Mouse (Mus musculus): ENCODE results near the gene Gpc1.

The Gpc1 gene

GRCm38 (mm10) chr1:92880101-92880500 is 48.7 kb downstream of the Gpc1 start:
- no peak for DNase-seq

DNA sequence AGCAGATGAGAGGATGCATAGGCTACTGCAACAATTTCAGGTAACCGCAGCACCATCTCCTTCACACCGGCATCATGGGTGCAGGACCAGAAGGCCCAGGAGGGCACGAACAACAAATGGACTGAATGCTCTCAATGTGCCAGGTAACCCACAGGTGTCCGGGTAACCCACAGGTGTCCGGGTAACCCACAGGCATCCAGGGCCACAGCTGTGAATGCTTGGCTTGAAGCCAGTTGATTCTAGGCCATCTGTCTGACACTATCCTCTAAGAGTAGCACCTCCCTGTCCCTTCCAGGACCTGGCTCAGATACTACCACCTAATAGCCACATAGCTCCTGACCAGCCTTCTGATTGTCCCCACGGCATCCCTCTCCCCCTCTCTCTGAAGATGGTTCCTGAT is 50.5 kb downstream of the Gpc1 start:
- DNase-seq = no peak

DNA sequence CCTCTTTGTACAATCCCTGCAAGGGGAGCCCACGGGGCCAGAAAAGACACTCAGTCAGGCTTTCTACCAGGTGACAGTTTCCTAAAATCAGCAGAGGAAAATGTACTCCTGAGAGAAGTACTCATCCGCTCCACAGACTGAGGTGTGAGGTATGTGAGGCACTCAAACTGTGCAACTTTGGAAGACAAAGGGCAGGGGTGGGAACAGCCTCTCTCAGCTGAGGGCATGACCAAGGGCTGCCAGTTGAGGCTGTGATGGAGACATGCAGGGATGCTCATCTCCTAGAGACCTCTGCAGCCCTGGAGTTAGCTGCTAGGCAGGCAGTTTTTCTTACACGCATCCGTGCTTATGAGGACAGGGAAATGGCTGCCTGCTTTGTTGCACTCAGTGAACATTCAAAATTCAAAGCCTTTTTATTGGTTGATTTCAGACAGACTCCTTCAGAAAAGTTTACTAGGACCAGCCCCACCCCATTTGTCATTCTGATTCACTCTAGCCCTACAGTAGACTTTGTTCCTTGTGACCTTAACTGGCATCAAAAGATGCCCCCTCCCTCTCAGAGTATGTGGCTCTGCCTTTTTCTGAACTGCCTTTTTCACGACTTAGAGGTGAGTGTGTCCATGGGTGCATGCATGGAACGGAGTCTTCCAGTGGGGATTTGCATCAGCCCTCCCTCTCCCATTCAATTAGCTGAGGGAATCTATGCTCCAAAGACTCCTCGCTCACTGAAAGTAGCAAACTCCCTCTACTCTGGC is 57.6 kb downstream of the Gpc1 start:
- DNase-seq = no peak

- no peak for DNase-seq
Observed at GRCm38 (mm10) chr1:92892791-92893190, 61.3 kb downstream of the Gpc1 start.

GRCm38 (mm10) chr1:92893896-92894295 is 62.5 kb downstream of the Gpc1 start:
- no peak for DNase-seq

DNA sequence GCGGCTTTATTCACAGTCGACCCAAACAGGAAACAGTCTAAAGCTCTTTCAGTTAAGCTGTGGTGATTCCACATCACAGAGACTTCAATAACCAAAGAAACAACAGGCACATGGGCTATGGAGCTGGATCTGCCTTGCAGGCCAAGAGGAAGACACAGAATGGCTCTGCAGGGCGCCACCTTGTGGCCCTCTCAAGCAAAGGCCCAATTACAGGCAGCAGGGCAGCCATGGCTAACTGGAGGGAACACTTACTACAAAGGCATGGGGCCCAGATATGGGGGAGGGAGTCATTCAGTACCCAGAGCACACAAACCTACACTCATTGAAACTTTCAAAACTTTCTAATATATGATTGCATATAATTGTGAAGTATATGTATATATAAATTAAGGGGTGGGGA is 63.6 kb downstream of the Gpc1 start:
- peak; percentile 85 to 90 for DNase-seq

DNA sequence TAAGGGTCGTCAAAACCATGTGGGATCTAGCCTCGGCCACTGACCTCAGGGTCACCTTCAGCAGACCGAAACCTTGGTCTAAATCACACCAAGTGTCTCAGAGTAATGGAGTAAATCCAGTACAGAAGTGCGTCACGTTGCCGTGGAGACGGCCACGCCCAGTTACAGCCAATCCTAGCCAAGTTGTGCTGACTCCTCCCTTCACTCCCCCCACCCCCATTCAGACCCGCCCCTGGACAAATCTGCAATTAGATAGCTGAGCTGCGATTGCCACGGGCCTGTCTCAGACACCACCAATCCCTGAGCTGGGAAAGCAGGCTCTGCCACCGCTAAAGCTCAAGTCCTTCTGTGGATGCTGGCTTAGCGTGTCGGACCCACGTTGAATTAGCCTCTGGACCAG is 71.3 kb downstream of the Gpc1 start, which contains the start of gene Ankmy1:
Ankmy1 (minus strand) TSS at position 121 of the 400 bp plus-strand sequence.
- peak; percentile 84 to 88 for DNase-seq

DNA sequence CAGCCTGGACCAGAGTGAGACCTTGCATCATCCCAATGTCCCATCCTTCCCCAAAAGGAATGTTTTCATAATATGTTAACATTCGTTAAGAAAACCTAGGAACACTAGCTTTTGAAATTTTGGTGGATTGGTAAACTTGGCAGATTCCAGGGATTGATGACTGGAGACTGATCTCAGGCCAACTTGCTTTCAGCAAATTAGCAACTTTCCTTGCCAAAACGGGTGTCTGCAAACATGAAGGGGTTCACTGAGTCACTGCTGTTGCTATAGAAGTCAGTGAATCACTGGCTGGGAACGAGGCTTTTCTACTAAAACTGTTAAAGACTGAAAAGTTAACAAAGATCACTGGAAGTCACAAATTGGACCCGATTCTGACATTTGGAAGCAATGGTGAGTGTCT is 72.2 kb downstream of the Gpc1 start:
- no peak for DNase-seq

DNA sequence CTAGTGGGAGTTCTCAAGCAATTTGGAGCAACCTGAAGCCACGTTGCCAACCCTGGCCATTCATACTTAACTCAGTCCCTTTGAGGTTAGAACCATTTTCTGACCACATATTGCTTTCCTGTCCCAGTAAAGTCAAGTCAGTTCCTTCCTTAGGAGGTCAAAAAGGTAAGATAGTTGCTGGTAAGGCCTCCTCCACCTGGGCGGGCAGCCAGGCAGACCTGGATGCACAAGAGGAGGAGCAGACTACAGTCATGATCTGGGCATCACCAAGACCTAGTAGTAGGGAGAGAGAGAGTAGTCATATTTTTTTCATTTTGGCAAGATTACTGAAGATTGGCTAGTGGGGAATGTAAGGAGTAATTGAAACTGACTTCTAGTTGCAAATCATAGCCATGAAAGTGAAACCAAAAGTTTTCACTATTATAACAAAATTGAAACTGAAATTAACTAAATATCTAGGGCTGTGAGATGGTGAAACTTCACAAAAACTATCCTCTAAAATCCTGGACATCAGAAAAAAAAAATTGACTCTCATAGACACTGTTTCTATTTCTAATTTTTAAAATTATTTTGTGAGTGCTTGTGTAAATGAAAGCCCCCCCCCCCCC is 74.4 kb downstream of the Gpc1 start:
- DNase-seq = no peak

DNA sequence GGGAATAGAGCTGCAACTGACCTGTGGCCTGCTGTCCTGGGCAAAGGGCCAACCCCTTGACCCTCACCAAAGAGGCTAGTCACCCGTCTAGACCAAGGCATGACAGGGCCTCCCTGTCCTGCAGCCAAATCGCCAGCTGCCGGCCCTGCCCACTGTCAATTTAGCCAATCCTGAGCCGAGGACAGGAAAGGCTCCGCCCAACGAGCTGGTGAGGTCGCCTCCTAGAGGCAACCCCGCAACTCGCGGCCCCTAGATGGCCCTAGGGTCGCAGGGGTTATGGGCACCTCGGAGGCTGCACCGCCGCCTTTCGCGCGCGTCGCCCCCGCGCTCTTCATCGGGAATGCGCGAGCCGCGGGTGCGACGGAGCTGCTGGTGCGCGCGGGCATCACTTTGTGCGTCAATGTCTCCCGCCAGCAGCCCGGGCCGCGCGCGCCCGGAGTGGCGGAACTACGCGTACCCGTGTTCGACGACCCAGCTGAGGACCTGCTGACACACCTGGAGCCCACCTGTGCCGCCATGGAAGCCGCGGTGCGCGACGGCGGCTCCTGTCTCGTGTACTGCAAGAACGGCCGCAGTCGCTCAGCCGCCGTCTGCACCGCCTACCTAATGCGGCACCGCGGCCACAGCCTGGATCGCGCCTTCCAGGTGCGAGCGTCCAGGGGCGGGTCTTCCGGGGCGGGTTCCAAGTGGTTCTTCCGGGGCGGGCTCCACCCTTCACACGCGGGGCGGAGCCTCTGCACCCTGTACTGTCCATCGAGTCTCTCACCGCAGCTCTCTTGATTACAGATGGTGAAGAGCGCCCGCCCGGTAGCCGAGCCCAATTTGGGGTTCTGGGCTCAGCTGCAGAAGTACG is 75.6 kb downstream of the Gpc1 start, which contains the start of gene Dusp28:
Dusp28 (plus strand) TSS at position 203 of the 853 bp plus-strand sequence.
- peak; percentile 88 to 93 for DNase-seq

- DNase-seq = no peak
Observed at GRCm38 (mm10) chr1:92907632-92908360, 76.4 kb downstream of the Gpc1 start.

DNA sequence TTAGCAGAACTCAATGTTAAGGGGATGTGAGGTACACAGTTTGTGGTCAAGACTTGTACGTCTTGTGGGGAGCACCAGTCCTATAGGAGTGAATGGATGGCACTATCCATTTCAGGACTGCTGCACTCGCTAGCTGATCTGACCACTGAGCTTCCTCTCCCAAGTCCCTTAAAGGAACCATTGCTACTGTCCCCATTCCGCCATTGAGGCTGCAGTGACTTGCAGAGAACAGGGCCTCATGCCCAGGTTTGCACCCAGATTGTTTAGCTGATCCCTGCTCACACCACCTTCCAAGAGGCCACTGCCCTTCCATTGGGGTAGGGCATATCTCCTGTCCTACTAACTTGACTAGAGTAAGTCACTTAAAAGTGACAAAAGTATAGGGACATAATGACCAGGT is 77.2 kb downstream of the Gpc1 start:
- DNase-seq = no peak

DNA sequence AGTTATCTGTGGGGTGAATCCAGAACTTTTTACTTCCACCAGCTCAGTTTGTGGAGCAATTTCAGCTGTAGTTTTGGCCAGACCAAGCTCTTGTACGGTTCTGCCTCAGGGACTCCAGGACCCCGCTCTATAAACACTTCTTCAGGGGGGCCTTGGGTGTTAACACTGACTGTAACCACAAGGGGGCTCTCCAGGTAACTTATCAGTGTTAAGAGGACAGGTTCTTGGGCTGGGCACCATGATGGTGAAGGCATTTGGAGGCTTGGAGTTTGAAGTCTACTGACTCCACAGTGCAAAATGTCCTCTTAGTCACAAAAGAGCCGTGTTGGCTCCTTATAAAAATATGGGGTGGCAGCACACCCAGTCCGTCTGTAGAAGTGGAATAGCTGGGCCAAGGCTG is 77.6 kb downstream of the Gpc1 start:
- no peak for DNase-seq

Measured in kidney, postnatal 4 days (tissue).